Mouse (Mus musculus) ES-Bruce4 (cell line): Measurements from ENCODE around the gene Klhl35.

Experiments
- CTCF ChIP-seq: IDR thresholded peaks from one replicate; pipeline ENCODE4 v1.8.1; 2011; ENCODE audit warnings: low read depth, low read length
- EP300 ChIP-seq: IDR thresholded peaks from 2 replicates; pipeline ENCODE4 v1.6.1; 2011; ENCODE audit warnings: low read depth, low read length; ENCODE audit not compliant: insufficient read depth
- POLR2A ChIP-seq: IDR thresholded peaks from one replicate; pipeline ENCODE4 v1.8.1; 2011; ENCODE audit warnings: low read length; ENCODE audit not compliant: insufficient read depth

GRCm38 (mm10) chr7:99500201-99500600 is 34.4 kb downstream of the Klhl35 start:
- TF ChIP-seq CTCF (peak; percentile 93), POLR2A (no peak), EP300 (no peak)
